Mouse (Mus musculus): ENCODE measurements at regions not wholly inside any gene's neighbourhood (a gene's known extent, or its start where the extent isn't known, plus 50 kb on each side); places are given as distances from the start of the nearest gene placed in this dataset.

DNA sequence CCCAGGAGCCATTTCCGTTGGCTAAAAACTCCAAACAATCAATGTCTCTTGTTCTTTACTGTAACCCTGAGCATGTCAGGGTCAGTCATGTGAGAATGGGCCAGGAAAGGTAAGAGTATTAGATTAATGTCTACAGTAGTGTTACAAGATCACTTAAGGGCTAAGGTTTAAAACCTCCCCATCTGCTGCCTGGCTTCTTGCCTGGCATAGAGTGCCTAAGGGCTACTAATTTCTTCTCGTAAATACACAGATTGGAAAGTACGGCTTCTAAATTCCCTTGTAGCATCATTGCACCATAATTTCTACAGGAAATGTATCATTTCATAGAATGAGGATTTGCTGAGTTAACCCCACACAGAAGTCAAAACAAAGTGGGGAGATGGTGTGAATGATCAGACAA lies 281.0 kb downstream of the Col12a1 start:
- DNase-seq (ENCODE audit: low spot score) = no peak

DNA sequence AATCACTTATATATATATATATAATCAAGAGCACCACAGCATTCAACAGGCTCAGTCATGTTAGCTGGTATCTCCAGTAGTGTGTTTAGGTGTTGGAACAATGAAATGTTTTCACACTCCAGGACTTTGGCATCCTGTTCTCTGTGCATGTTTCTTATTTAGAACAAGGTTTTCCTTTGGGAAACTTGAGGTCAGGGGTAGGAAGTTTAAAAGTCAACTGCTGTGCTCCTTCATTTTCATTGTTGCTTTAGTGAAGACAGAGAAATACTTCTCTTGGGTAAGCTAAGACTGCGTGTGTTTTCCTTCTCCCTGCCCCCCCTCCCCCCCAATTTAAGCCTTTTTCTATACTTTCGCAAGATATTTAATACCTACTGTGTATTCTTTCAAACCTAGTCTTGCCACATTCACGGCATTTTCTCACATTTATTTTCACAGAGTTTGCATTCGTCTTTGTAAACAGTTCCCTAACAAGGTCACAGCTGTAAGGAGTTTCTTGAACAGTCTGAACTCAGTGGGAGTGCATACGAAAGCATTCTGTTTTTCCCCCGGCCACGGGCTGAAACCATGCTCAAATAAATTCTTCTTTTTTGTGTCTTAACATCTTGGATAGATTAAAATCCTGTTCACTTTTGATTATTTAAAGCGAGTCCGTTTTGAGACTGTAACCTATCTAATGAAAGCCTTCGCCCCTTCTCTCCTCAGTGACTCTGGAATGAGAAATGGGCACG lies 279.2 kb downstream of the Col12a1 start:
- DNase-seq (ENCODE audit: low spot score) = no peak

DNA sequence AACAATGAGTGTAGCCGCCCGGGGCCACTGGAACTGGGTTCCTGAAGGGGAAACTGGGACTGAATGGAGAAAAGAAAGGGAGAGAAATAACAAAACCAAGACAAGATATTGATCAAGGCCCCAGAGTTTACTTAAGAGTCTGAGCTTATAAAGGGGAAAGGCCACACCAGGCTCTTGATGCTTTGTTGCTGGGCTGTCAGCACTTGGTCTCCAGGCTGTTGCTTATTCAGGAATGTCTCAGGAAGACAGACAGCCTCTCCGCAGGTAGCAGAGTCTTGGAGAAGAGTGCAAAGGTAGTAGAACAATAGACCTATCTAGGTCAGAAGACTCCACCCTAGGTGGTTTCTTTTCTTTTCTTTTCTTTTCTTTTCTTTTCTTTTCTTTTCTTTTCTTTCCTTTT lies 263.4 kb downstream of the Col12a1 start:
- no peak for DNase-seq (ENCODE audit: low spot score)

DNA sequence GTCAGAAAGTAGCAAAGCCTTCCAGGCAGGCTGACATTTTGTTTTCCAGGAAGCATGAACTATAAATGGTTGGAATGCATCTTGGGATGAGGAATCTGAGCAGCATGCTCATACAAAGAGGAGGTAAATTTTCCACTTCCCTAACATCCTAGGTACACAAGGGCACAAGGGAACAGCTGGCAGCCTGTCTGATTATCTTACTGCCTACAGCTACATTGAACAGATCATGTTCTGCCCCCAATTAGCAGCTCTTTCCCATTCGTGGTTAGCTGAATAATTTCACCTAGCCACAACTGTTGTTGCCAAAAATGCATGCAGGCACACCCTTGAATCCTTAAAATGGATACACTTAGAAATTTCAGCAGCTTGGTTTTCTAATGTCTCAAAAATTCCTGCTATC lies 239.5 kb downstream of the Col12a1 start:
- no peak for DNase-seq (ENCODE audit: low spot score)

DNA sequence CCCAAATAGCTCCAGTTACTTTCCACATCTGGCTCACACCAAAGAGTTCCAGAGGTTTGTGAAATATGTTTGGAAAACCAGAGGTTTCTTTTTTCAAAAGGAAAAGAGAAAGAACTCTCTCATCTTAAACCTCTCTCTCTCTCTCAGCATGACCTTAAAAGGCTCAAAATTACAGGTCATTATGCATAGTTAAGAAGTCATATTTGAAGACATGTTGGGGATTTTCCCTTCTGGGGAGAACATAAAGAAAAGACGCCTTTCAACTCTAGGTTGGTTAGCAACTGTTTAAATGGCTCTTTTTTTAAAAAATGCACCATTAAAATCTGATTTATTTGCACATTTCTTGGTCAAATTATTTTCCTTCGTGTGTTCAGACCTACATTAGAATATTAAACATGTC lies 218.4 kb downstream of the Col12a1 start:
- no peak for DNase-seq (ENCODE audit: low spot score)

DNA sequence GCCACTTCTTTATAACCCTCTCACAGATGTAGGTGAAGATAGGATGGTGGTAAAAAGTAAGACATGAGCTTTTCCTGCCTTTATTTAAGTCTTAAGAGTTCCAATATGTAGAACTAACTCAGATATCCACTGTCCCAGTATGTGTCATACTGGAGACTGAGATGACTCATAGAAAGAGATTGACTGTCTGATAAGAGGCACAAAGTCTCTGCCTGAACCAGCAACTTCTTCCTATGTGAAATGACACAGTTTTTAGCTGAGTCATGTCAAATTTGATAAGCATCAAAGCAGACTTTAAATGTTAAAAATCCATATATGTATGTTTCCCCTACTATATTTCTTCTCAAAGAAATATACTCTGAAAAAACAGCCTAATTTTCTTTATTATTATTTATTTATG lies 216.6 kb downstream of the Col12a1 start:
- no peak for DNase-seq (ENCODE audit: low spot score)

GRCm38 (mm10) chr9:79516384-79516783 lies 202.2 kb downstream of the Col12a1 start:
- no peak for DNase-seq (ENCODE audit: low spot score)

DNA sequence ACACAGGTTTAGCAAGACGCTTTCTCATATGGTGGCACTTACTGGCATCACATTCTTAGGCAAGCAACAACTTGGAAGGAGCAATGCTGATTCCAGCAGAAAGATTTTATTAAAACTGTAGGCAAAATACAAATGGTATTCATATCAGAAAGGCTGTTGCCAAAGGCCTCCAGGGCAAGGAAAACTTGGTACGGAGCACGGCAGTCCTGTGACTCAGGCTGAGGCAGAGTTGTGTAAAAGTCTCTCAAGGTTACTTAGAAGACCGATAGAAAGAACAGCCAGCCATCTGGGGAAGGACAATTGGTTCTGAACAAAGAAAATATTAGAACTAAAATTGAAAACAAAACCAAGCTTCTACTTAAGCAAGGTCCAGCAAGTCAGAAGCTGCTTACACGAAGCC lies 201.2 kb downstream of the Col12a1 start:
- no peak for DNase-seq (ENCODE audit: low spot score)

- no peak for DNase-seq (ENCODE audit: low spot score)
Observed at GRCm38 (mm10) chr9:79518640-79519039, 200.0 kb downstream of the Col12a1 start.

GRCm38 (mm10) chr9:79520498-79520897 lies 198.1 kb downstream of the Col12a1 start:
- DNase-seq (ENCODE audit: low spot score) = no peak

DNA sequence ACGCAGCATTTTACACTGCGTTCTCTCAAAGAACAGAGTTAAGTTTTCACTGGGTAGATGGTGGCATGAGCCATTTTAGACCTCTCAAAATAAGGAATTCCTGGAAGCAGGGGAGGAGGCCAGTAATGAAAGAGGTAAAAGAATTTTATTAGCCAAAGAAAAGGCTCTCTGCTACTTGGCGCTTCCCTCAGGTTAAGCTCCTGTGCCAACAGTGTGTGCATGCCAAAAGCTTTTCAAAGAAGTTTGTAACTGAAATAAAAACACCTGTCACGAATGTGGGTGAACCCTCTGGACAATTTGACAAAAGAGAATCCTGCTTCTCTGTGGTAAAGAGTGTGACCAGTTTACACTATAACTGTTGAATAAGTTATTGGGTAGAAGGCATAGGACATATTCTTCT lies 195.6 kb downstream of the Col12a1 start:
- DNase-seq (ENCODE audit: low spot score) = no peak

DNA sequence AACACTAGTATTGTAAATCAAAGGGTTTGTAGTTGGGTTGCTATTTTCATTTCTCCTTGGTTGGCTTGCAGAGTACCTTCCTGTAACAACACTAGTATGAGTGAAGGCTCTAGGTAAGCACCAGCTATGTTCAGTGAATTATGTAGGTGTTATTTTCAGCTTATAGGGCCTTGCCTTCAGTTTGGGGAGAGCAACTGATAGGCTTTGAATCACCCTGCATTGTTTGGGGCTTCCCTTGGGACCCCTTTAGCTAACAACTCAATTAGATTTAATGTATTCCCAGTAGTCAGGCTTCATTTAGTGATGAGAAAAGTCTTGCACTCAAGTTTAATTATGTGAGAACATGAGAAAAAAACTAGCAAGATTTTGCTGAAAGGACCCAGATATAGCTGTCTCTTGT lies 193.6 kb downstream of the Col12a1 start:
- no peak for DNase-seq (ENCODE audit: low spot score)

- no peak for DNase-seq (ENCODE audit: low spot score)
Observed at GRCm38 (mm10) chr9:79526390-79526789, 192.2 kb downstream of the Col12a1 start.

DNA sequence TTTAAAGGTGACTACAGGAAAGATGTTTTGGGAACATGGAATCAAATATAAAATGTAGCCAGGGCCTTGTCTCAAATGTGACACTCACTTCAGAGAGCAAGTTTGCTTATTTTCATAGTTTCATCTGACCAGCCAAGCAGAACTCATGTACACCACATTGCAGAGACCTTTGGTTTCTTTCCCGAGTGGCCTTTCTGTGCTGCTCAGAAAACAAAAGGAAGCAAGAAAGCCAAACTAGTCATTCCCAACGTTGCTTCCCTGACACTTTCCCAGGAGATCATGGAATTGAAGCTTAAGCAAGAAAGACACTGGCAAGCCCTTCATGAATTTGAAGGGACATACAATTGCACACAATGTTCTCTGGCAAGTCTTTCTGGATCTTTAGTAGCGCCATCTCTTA lies 191.3 kb downstream of the Col12a1 start:
- DNase-seq (ENCODE audit: low spot score) = no peak

Data from c-Kit-positive CD71-positive TER-119-positive erythroid progenitor cells, embryonic 14.5 days (primary cell).